Mouse (Mus musculus): ENCODE data around the gene Clrn3. TPM values are rescaled to one million over a fixed set of nuclear protein-coding genes. Genes with fewer than 3 reads are reported as not detected.

The Clrn3 gene
- polyA plus RNA-seq (2014; fragmentation: Illumina TruSeq; extraction: RNeasy Lipid Tissue Mini Kit (QIAGEN cat#74804)), result not detected

DNA sequence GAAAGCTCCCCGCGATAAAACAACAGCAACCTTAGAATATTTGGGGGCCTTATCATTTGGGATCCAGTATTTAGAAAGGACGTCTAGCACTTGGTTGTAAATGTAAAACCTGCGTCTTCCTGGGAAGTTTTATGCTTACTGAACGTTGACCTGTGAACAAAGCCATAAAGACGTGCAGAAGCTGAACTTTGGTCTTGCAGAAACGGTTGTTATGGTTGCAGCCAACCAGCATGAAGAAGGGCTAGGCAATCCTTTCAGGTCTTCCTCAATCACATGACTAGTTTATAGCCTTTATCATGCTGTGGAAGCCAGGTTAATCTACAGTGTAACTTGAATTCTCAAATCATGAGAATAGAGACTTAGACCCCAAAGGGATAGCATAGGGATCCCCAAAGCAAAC is at the start of gene Clrn3:
Gene Clrn3, minus strand, starts transcription at position 140 of the 400 bp plus-strand sequence.

DNA sequence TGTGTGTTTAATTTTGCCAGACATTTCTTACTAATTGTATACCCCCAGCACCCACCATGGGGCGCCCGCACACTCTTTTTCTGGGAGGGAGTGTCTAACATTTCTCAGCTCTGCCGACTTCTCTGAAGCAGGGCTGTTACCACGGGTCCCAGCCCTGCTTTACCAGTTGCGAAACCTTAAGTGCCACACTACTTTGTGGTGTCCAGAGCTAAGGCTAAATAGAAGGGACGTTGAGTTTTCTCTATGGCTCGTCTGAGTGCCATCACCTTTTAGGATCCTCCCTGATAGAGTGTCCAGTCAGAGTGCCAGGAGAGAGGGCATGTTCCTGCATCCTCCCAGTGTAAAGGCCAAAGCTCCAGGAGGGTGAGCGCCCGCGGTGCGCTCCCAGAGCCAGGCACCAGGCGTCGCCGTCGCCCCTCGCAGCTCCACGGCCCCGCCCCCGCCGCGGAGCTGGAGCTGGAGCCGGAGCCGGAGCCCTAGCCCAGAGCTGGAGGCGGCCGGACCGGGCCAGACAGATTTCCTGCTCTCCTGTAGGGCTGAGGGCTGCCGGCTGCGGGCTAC is 9.0 kb upstream of the Clrn3 start, which contains the start of gene Ptpre:
Gene Ptpre, plus strand, starts transcription at position 141 of the 561 bp plus-strand sequence.

Other genes with a start within 250 kb of the Clrn3 start
- not detected for gene Foxi2, start 118.3 kb downstream of the Clrn3 start, polyA plus RNA-seq (2014; fragmentation: Illumina TruSeq; extraction: RNeasy Lipid Tissue Mini Kit (QIAGEN cat#74804))
- 16.8 TPM for gene Ptpre, start 8.8 kb upstream of the Clrn3 start, polyA plus RNA-seq (2014; fragmentation: Illumina TruSeq; extraction: RNeasy Lipid Tissue Mini Kit (QIAGEN cat#74804))
- 69.4 TPM for gene Mki67, start 187.7 kb upstream of the Clrn3 start, polyA plus RNA-seq (2014; fragmentation: Illumina TruSeq; extraction: RNeasy Lipid Tissue Mini Kit (QIAGEN cat#74804))

Measured in ovary, adult 10 weeks (tissue).